Mouse (Mus musculus) gastrocnemius, adult 2 months (tissue): ENCODE measurements at regions not wholly inside any gene's neighbourhood (a gene's known extent, or its start where the extent isn't known, plus 50 kb on each side); places are given as distances from the start of the nearest gene placed in this dataset.
A peak's percentile ranks its signal among the peaks of the same experiment; 100 is the strongest.

Source experiments
- DNase-seq: peaks from one replicate; pipeline ENCODE4 v3.0.0; 2022
- H3K27ac ChIP-seq: fragments of 200-600 bp; 2 replicates; pipeline ENCODE4 v1.8.1; 2022; ENCODE audit warnings: mild to moderate bottlenecking
- H3K4me3 ChIP-seq: fragments of 200-600 bp; 2 replicates; pipeline ENCODE4 v1.8.1; 2022; ENCODE audit warnings: mild to moderate bottlenecking, moderate library complexity
- CTCF ChIP-seq: fragments of 200-600 bp; IDR thresholded peaks from 2 replicates; pipeline ENCODE4 v1.8.1; 2022; ENCODE audit warnings: antibody characterized with exemption, mild to moderate bottlenecking, moderate library complexity
- intact Hi-C: fragments of 180-260 bp; cut with DNase I; formaldehyde crosslinking; loops from one replicate; pipeline ENCODE4 v1.15.1; 2025

- no peak for DNase-seq
- intact Hi-C loops = no loop called here
- H3K4me3 ChIP-seq = no peak overlapping the region
- no peak for TF ChIP-seq CTCF
- peak overlapping the region; percentile 35; the same call in 1 of the 2 replicates for H3K27ac ChIP-seq
Observed at GRCm38 (mm10) chr3:37888455-37888854, 164.2 kb upstream of the Gm5148 start.

GRCm38 (mm10) chr3:37887711-37888110 is 163.4 kb upstream of the Gm5148 start:
- Histone ChIP-seq H3K27ac (peak overlapping the region; percentile 35; the same call in 1 of the 2 replicates), H3K4me3 (no peak overlapping the region)
- DNase-seq = no peak
- TF ChIP-seq CTCF = no peak
- intact Hi-C loops = no loop called here

GRCm38 (mm10) chr3:37886705-37887454 is 162.6 kb upstream of the Gm5148 start:
- intact Hi-C loops = no loop called here
- DNase-seq = no peak
- TF ChIP-seq CTCF = no peak
- no peak overlapping the region for H3K4me3 ChIP-seq
- H3K27ac ChIP-seq = peak overlapping the region; percentile 43

GRCm38 (mm10) chr3:37885776-37886175 is 161.5 kb upstream of the Gm5148 start:
- intact Hi-C loops = no loop called here
- Histone ChIP-seq H3K27ac (peak overlapping the region; percentile 31), H3K4me3 (no peak overlapping the region)
- DNase-seq = no peak
- TF ChIP-seq CTCF = no peak

GRCm38 (mm10) chr3:37882417-37882816 is 158.1 kb upstream of the Gm5148 start:
- peak overlapping the region; percentile 57 for H3K27ac ChIP-seq
- TF ChIP-seq CTCF = no peak
- H3K4me3 ChIP-seq = no peak overlapping the region
- peak; percentile 46 for DNase-seq
- intact Hi-C loops = no loop called here

- intact Hi-C loops = no loop called here
- H3K27ac ChIP-seq = no peak overlapping the region
- TF ChIP-seq CTCF = no peak
- no peak for DNase-seq
- no peak overlapping the region for H3K4me3 ChIP-seq
Observed at GRCm38 (mm10) chr3:37881016-37881415, 156.7 kb upstream of the Gm5148 start.

GRCm38 (mm10) chr3:37879056-37879455 is 154.8 kb upstream of the Gm5148 start:
- no peak for TF ChIP-seq CTCF
- intact Hi-C loops = no loop called here
- H3K27ac ChIP-seq = no peak overlapping the region

GRCm38 (mm10) chr3:37876016-37876765 is 151.9 kb upstream of the Gm5148 start:
- DNase-seq = peak; percentile 35
- H3K4me3 ChIP-seq = no peak overlapping the region
- peak overlapping the region; percentile 93 for H3K27ac ChIP-seq
- no peak for TF ChIP-seq CTCF
- intact Hi-C loops = loop anchor here (1.0 kb wide), 1 partner anchor 234 kb away; no protein-coding TSS in a partner anchor

More at GRCm38 (mm10) chr3:37879056-37879455, 154.8 kb upstream of the Gm5148 start:
- no peak for DNase-seq
- H3K4me3 ChIP-seq = no peak overlapping the region

- intact Hi-C loops = loop anchor here (1.0 kb wide), 2 partner anchors 30 to 233 kb away; no protein-coding TSS in a partner anchor
- TF ChIP-seq CTCF = no peak; the same call in 1 of the 2 replicates
- DNase-seq = peak; percentile 87
- Histone ChIP-seq H3K27ac (peak overlapping the region; percentile 93), H3K4me3 (no peak overlapping the region)
Observed at GRCm38 (mm10) chr3:37875331-37876015, 151.2 kb upstream of the Gm5148 start.

GRCm38 (mm10) chr3:37874864-37875263 is 150.6 kb upstream of the Gm5148 start:
- Histone ChIP-seq H3K4me3 (peak overlapping the region; percentile 40), H3K27ac (peak overlapping the region; percentile 93)
- peak; percentile 39 for DNase-seq
- intact Hi-C loops = loop anchor here (1.0 kb wide), 1 partner anchor 30 kb away; no protein-coding TSS in a partner anchor
- TF ChIP-seq CTCF = no peak

GRCm38 (mm10) chr3:37874346-37874745 is 150.1 kb upstream of the Gm5148 start:
- intact Hi-C loops = no loop called here
- no peak for DNase-seq
- Histone ChIP-seq H3K4me3 (peak overlapping the region; percentile 40), H3K27ac (peak overlapping the region; percentile 93)
- TF ChIP-seq CTCF = no peak

- TF ChIP-seq CTCF = no peak
- intact Hi-C loops = no loop called here
- Histone ChIP-seq H3K27ac (no peak overlapping the region), H3K4me3 (no peak overlapping the region)
- no peak for DNase-seq
Observed at GRCm38 (mm10) chr3:37872329-37872728, 148.0 kb upstream of the Gm5148 start.
